Comparison of ENCODE assay signal across 9 mouse cellular contexts in the genomic region with DNA sequence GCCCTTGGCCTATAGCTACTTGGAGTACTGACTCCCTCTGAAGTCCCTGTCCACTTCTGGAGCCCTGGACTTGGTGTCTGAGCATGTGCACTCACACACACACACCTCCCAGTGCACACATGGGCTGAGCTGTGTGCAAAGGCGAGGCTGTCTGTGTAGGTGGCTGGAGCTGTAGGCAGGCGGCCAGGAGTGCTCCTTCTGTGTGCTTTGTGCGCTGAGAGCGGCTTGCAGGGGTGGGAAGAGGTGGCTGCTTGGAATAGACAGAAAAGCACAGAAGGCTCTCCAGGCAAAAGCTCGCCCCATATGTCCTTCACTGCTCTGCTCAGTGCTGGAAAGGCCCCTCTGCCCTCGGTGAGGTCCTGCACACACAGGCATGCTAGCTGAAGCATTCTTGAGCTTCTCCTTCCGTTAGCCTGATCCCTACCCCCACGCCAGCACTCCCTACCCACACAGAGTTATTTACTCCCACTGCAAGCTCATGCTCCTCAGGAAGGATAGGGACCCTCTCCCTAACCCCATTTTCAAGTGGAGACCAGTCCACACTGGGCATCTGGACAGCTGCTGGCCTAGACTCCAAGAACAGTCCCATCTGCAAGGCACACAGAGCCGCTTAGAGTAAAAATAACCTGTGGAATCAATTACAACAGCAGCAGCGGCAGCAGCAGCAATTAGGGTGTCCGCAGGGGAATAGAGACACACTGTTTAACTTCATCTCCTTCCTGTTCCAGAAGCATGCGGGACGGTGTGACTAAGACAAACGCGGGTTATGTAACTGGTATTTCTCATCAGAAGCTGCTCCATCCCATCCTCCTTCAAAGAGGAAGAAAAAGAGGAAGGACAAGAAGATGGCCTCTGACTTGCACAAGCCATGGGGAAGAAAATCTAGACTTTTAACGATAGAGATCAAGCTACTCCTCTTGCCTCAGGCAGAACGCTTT. TPM values are rescaled to one million over a fixed set of nuclear protein-coding genes. Genes with fewer than 3 reads are reported as not detected.
DNase-seq lines count a peak whose midpoint lies in the region; ATAC-seq and TF ChIP-seq lines count a peak whose summit lies in the region.
"Had no signal": no experiment of that assay in that cellular context is flagged by ENCODE, and none has a peak within 500 bp of the region (broad histone marks: within the 10 kb centered on the region; RNA-seq: fewer than 3 reads in every experiment).

No protein-coding gene starts in this region.

- H3K9me3 ChIP-seq in hindbrain, postnatal 0 days (ENCODE audit: low read length), result no peaks in the 10 kb centered on the region
- H3K9me3 ChIP-seq in limb, embryonic 11.5 days (ENCODE audit: control insufficient read depth, low read length), result no peaks in the 10 kb centered on the region

- no peaks in the 10 kb centered on the region for H3K27me3 ChIP-seq in hindbrain, postnatal 0 days (ENCODE audit: insufficient read depth, low read length)
- H3K27me3 ChIP-seq in limb, embryonic 11.5 days (ENCODE audit: control insufficient read depth, insufficient read depth, low read length), result no peaks in the 10 kb centered on the region

- H3K4me1 ChIP-seq in hindbrain, postnatal 0 days (ENCODE audit: insufficient read depth, low read length), result 0 out of 2 replicates have a peak, but pooled peaks cover 9% of the 10 kb centered on the region
- H3K4me1 ChIP-seq in limb, embryonic 11.5 days (ENCODE audit: control insufficient read depth, insufficient read depth, low read length), result peaks cover 17% of the 10 kb centered on the region

- no peak overlapping the region for H3K9ac ChIP-seq in hindbrain, postnatal 0 days (replicated peaks; ENCODE audit: low read length)
- H3K9ac ChIP-seq in limb, embryonic 11.5 days (ENCODE audit: low read length), result 0 out of 2 replicates have a peak overlapping the region, but pooled peaks have one; percentile 22
- H3K9ac ChIP-seq: liver, embryonic 14.5 days had no signal

- TF ChIP-seq CTCF in hindbrain, postnatal 0 days (IDR thresholded peaks at IDR 0.05; ENCODE audit: low read depth), result no peak

- no peak overlapping the region for H3K27ac ChIP-seq in hindbrain, postnatal 0 days
- H3K27ac ChIP-seq in limb, embryonic 11.5 days (replicated peaks; ENCODE audit: low read depth, low read length), result peak overlapping the region; percentile 63
- H3K27ac ChIP-seq: liver, embryonic 14.5 days had no signal

- no peak overlapping the region for H3K4me2 ChIP-seq in hindbrain, postnatal 0 days (ENCODE audit: low read depth, low read length)
- H3K4me2 ChIP-seq in limb, embryonic 11.5 days (ENCODE audit: low read depth, severe bottlenecking), result no peak overlapping the region

- no peaks in the 10 kb centered on the region for H3K36me3 ChIP-seq in hindbrain, postnatal 0 days (ENCODE audit: insufficient read depth, low read length)
- H3K36me3 ChIP-seq in limb, embryonic 11.5 days (ENCODE audit: control insufficient read depth, insufficient read depth, low read length), result no peaks in the 10 kb centered on the region

- 51% methylated on average over 17 of the region's 17 CpGs for WGBS in hindbrain, postnatal 0 days
- 29% methylated on average over 17 of the region's 17 CpGs for WGBS in limb, embryonic 11.5 days

- ATAC-seq in hindbrain, postnatal 0 days, result peak; percentile 18; the same call in 1 of the 2 replicates
- ATAC-seq in limb, embryonic 11.5 days (ENCODE audit: insufficient number of reproducible peaks, low FRiP score, low TSS enrichment, low read depth), result 0 out of 2 replicates have a peak, but pooled peaks have one; percentile 35

- DNase-seq in kidney, adult 9 months, result peak; percentile 32
- DNase-seq in kidney, adult 11 months, result no peak
- DNase-seq in frontal cortex, postnatal 10 days (ENCODE audit: low spot score in 2 of 2), result peak; percentile 68 to 78
- DNase-seq in hindbrain, postnatal 0 days (ENCODE audit: low spot score), result peak; percentile 31
- DNase-seq in limb, embryonic 11.5 days (ENCODE audit: low spot score), result peak; percentile 64
- DNase-seq in neural tube, embryonic 10.5 days (ENCODE audit: extremely low spot score, low spot score), result peak; percentile 57
- DNase-seq in natural killer cell, adult 2 months (ENCODE audit: low spot score in 2 of 2), result no peak
- DNase-seq in ovary, postnatal 10 days (ENCODE audit: low spot score), result no peak

- H3K4me3 ChIP-seq in hindbrain, postnatal 0 days (ENCODE audit: low read length), result no peak overlapping the region
- no peak overlapping the region for H3K4me3 ChIP-seq in limb, embryonic 11.5 days (ENCODE audit: low read depth, low read length)

RNA-seq across cellular contexts. Expression of a gene that starts 22.4 kb away (rescaled TPM):
- total RNA-seq in hindbrain, postnatal 0 days (2014; rRNA removed), result 26.5 and 34.0 TPM in 2 replicates
- polyA plus RNA-seq in hindbrain, postnatal 0 days (2015; fragmentation: Nextera tagmentation; extraction: Ambion mirVana), result 7.2 and 7.5 TPM in 2 replicates
- polyA plus RNA-seq in limb, embryonic 11.5 days (2014; fragmentation: Nextera tagmentation; extraction: Ambion mirVana), result 21.0 and 24.0 TPM in 2 replicates

Comparison
In these comparisons a context has a peak if more than half of its experiments do, and no peak if none do; other contexts are left out.
1. DNase-seq: peak in kidney, adult 9 months (single experiment), frontal cortex, postnatal 10 days (2 of 2), hindbrain, postnatal 0 days (single experiment), limb, embryonic 11.5 days (single experiment) and neural tube, embryonic 10.5 days (single experiment); none in kidney, adult 11 months (single experiment), natural killer cell, adult 2 months (0 of 2) and ovary, postnatal 10 days (single experiment).